Mouse (Mus musculus) urinary bladder, postnatal 25 days (tissue): ENCODE data around the gene Dytn.

Experiments used
- DNase-seq: peaks from one replicate; pipeline ENCODE4 v3.0.0; 2022; ENCODE audit warnings: low spot score

The Dytn gene

GRCm38 (mm10) chr1:63579153-63579552 lies 107.6 kb downstream of the Dytn start:
- no peak for DNase-seq

GRCm38 (mm10) chr1:63576803-63577202 lies 109.9 kb downstream of the Dytn start:
- no peak for DNase-seq

- DNase-seq, result no peak
Observed at GRCm38 (mm10) chr1:63573864-63574611, 112.7 kb downstream of the Dytn start.

GRCm38 (mm10) chr1:63573432-63573831 lies 113.3 kb downstream of the Dytn start:
- no peak for DNase-seq
